Mouse (Mus musculus): ENCODE results near the gene Sufu.
A peak's percentile ranks its signal among the peaks of the same experiment; 100 is the strongest.

Sufu gene

GRCm38 (mm10) chr19:46396686-46397435 lies at the start of gene Sufu:
TSS of gene Sufu (plus strand) at chr19:46396896.
- peak; percentile 99 for DNase-seq

- DNase-seq, result no peak
These were observed 49.5 kb upstream of the Sufu start for GRCm38 (mm10) chr19:46347146-46347545.

GRCm38 (mm10) chr19:46347936-46348668 lies 48.6 kb upstream of the Sufu start:
- no peak for DNase-seq

- no peak for DNase-seq
These were observed 47.8 kb upstream of the Sufu start for GRCm38 (mm10) chr19:46348761-46349458.

- no peak for DNase-seq
These were observed 47.1 kb upstream of the Sufu start for GRCm38 (mm10) chr19:46349550-46349949.

- DNase-seq, result no peak
These were observed 46.3 kb upstream of the Sufu start, which contains the start of gene 2310034G01Rik for GRCm38 (mm10) chr19:46350168-46350932. TSS of gene 2310034G01Rik (minus strand) at chr19:46350302.

- peak; percentile 87 for DNase-seq
These were observed 40.0 kb upstream of the Sufu start for GRCm38 (mm10) chr19:46356701-46357138.

- DNase-seq, result peak; percentile 35
These were observed 39.1 kb upstream of the Sufu start for GRCm38 (mm10) chr19:46357344-46358280.

GRCm38 (mm10) chr19:46358381-46358780 lies 38.3 kb upstream of the Sufu start:
- no peak for DNase-seq

- DNase-seq, result no peak
These were observed 34.6 kb upstream of the Sufu start for GRCm38 (mm10) chr19:46362104-46362503.

- no peak for DNase-seq
These were observed 33.2 kb upstream of the Sufu start for GRCm38 (mm10) chr19:46363294-46364009.

GRCm38 (mm10) chr19:46367798-46368590 lies 28.7 kb upstream of the Sufu start:
- DNase-seq, result no peak

- DNase-seq, result peak; percentile 34
These were observed 27.5 kb upstream of the Sufu start for GRCm38 (mm10) chr19:46369204-46369603.

GRCm38 (mm10) chr19:46374477-46375088 lies 22.1 kb upstream of the Sufu start:
- DNase-seq, result no peak

- DNase-seq, result no peak
These were observed 21.2 kb upstream of the Sufu start for GRCm38 (mm10) chr19:46375489-46375888.

GRCm38 (mm10) chr19:46375891-46376290 lies 20.8 kb upstream of the Sufu start:
- DNase-seq, result no peak

GRCm38 (mm10) chr19:46382275-46382674 lies 14.4 kb upstream of the Sufu start:
- DNase-seq, result no peak

- no peak for DNase-seq
These were observed 6.8 kb upstream of the Sufu start for GRCm38 (mm10) chr19:46389872-46390271.

- DNase-seq, result peak; percentile 36
These were observed 4.7 kb upstream of the Sufu start for GRCm38 (mm10) chr19:46392018-46392417.
